Mouse (Mus musculus): ENCODE data around the gene Dusp27. TPM values are rescaled to one million over a fixed set of nuclear protein-coding genes. Genes with fewer than 3 reads are reported as not detected.

The Dusp27 gene
- polyA plus RNA-seq, 1 experiment from 2014 or later, result 0.75 TPM

DNA sequence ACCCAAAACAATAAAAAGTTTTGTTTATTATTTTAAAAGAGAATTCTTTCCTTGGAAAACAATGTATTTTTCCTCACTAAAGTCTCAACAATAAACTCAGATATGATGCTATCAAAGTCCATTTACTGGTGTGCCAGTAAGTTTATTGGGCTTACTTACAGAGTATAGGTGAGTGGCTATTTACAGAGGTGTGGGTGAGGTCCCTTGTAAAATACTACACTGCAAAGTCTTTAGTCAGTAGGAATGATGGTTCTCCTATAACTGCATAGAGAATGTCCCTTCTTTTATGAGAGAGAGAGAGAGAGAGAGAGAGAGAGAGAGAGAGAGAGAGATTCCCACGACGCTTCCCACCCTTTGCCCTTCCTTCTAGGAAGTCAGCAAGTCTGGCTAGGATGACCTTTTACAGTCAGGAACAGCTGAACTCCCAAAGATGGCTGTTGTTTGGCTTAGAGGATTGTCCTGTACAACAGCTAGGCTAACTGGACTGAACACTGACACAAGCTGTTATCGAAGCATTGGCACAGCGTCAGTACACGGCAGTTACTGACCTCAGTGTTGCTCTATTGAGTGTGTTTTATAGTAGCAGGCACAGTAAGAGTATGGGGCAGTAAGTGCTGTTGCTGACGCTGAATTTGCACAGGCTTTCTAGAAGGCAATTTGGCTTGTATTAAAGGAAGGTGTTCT lies 50.5 kb downstream of the Dusp27 start:
- no peak overlapping the region for H3K27ac ChIP-seq (ENCODE audit: low read length)
- ATAC-seq (no peak), DNase-seq (ENCODE audit: low spot score) (no peak)
- H3K4me3 ChIP-seq (ENCODE audit: low read depth, low read length), result no peak overlapping the region
- WGBS, result 51% methylated on average over 6 of the region's 6 CpGs
- no peaks in the 10 kb centered on the region for H3K9me3 ChIP-seq (ENCODE audit: low read length)
- H3K9ac ChIP-seq (replicated peaks; ENCODE audit: low read depth), result no peak overlapping the region
- no peaks in the 10 kb centered on the region for H3K36me3 ChIP-seq (ENCODE audit: insufficient read depth, low read length)
- no peak overlapping the region for H3K4me2 ChIP-seq (replicated peaks; ENCODE audit: low read depth, low read length)
- H3K4me1 ChIP-seq (ENCODE audit: insufficient read depth, low read depth, low read length), result no peaks in the 10 kb centered on the region
- TF ChIP-seq CTCF (IDR thresholded peaks at IDR 0.05), result no peak
- no peak for TF ChIP-seq EP300 (IDR thresholded peaks at IDR 0.05)
- H3K27me3 ChIP-seq (replicated peaks; ENCODE audit: insufficient read depth, low read length), result no peaks in the 10 kb centered on the region

DNA sequence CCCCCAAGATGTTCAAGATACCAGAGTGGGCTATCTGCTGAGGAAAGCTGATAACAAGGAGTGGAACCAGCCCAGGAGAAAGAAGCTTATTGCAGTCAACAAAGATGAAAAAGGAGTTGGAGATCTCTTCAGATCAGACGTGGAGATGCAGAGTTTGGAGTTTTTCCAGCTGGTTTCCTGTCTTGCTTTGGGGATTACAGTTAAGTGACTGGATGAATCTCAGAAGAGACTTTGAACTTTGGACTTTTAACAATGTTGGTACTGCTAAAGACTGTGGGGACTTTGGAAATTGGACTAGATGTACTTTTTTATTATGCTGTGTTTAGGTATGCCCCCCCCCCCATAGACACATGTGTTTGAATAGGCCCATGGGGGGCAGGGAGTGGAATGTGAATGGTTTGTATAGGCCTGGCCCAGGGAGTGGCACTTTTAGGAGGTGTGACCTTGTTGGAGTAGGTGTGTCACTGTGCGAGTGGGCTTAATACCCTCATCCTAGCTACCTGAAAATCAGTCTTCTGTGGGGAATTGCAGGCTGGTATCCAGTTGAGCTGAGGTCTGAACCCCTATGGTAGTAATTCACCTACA lies 59.8 kb downstream of the Dusp27 start:
- DNase-seq (ENCODE audit: low spot score) (no peak), ATAC-seq (no peak)
- H3K27me3 ChIP-seq (replicated peaks; ENCODE audit: insufficient read depth, low read length), result no peaks in the 10 kb centered on the region
- no peak overlapping the region for H3K4me2 ChIP-seq (replicated peaks; ENCODE audit: low read depth, low read length)
- no peaks in the 10 kb centered on the region for H3K4me1 ChIP-seq (ENCODE audit: insufficient read depth, low read depth, low read length)
- H3K9me3 ChIP-seq (ENCODE audit: low read length), result no peaks in the 10 kb centered on the region
- whole genome bisulfite sequencing, result 60% methylated on average over 2 of the region's 2 CpGs
- TF ChIP-seq CTCF (IDR thresholded peaks at IDR 0.05) (no peak), EP300 (IDR thresholded peaks at IDR 0.05) (no peak)
- H3K9ac ChIP-seq (replicated peaks; ENCODE audit: low read depth), result no peak overlapping the region
- no peaks in the 10 kb centered on the region for H3K36me3 ChIP-seq (ENCODE audit: insufficient read depth, low read length)
- no peak overlapping the region for H3K4me3 ChIP-seq (ENCODE audit: low read depth, low read length)
- H3K27ac ChIP-seq (ENCODE audit: low read length), result no peak overlapping the region

DNA sequence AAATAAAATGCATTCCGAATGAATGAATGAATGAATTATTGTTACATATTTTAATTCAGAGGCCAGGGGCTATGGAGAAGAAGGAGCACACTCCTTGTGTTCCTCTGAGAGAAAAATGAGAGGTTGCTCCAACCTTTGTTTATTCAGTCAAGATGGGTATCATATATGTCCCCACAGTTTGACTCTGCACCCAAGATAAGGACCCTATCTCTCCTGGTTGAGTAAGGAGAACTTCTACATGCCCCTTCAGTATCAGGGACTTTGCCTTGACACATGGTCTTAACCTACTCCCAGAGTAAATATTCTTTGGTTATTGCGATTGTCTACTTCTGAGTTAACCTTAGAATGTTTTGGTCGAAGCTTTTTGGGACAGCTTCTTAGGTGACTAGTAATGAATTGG lies 63.9 kb downstream of the Dusp27 start:
- H3K36me3 ChIP-seq (ENCODE audit: insufficient read depth, low read length), result no peaks in the 10 kb centered on the region
- TF ChIP-seq CTCF (IDR thresholded peaks at IDR 0.05), result no peak
- no peak for TF ChIP-seq EP300 (IDR thresholded peaks at IDR 0.05)
- ATAC-seq (no peak), DNase-seq (ENCODE audit: low spot score) (no peak)
- H3K27ac ChIP-seq (ENCODE audit: low read length), result no peak overlapping the region
- no peaks in the 10 kb centered on the region for H3K27me3 ChIP-seq (replicated peaks; ENCODE audit: insufficient read depth, low read length)
- no peak overlapping the region for H3K9ac ChIP-seq (replicated peaks; ENCODE audit: low read depth)
- H3K9me3 ChIP-seq (ENCODE audit: low read length), result no peaks in the 10 kb centered on the region
- WGBS, result 96% methylated on average over 3 of the region's 3 CpGs
- no peak overlapping the region for H3K4me3 ChIP-seq (ENCODE audit: low read depth, low read length)
- H3K4me2 ChIP-seq (replicated peaks; ENCODE audit: low read depth, low read length), result no peak overlapping the region
- no peaks in the 10 kb centered on the region for H3K4me1 ChIP-seq (ENCODE audit: insufficient read depth, low read depth, low read length)

DNA sequence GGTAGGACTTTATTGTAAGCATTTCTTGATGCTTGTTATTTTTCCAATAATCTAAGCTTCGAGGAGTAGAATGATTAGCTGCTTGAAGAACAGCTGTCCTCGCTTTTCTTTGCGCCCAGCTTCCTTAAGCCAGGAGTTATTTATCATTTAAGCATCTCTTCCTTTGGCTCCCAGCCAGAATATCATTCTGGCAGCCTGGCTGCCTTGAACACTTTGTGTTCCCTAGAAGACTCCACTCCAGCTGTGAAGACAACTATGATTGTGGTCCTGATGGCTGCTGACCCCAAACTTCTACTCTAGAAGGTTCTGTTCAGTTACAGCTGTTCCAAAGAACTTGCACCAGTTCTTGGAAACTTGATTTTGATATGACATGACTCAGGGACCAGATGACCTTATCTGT lies 66.2 kb downstream of the Dusp27 start:
- WGBS, result 43% methylated on average over 3 of the region's 3 CpGs
- Histone ChIP-seq H3K27me3 (replicated peaks; ENCODE audit: insufficient read depth, low read length) (no peaks in the 10 kb centered on the region), H3K4me3 (ENCODE audit: low read depth, low read length) (no peak overlapping the region), H3K9ac (replicated peaks; ENCODE audit: low read depth) (no peak overlapping the region), H3K9me3 (ENCODE audit: low read length) (no peaks in the 10 kb centered on the region), H3K27ac (ENCODE audit: low read length) (no peak overlapping the region), H3K4me1 (ENCODE audit: insufficient read depth, low read depth, low read length) (no peaks in the 10 kb centered on the region), H3K36me3 (ENCODE audit: insufficient read depth, low read length) (no peaks in the 10 kb centered on the region), H3K4me2 (replicated peaks; ENCODE audit: low read depth, low read length) (no peak overlapping the region)
- DNase-seq (ENCODE audit: low spot score) (peak; percentile 19), ATAC-seq (no peak)
- TF ChIP-seq EP300 (IDR thresholded peaks at IDR 0.05), result no peak
- no peak for TF ChIP-seq CTCF (IDR thresholded peaks at IDR 0.05)

DNA sequence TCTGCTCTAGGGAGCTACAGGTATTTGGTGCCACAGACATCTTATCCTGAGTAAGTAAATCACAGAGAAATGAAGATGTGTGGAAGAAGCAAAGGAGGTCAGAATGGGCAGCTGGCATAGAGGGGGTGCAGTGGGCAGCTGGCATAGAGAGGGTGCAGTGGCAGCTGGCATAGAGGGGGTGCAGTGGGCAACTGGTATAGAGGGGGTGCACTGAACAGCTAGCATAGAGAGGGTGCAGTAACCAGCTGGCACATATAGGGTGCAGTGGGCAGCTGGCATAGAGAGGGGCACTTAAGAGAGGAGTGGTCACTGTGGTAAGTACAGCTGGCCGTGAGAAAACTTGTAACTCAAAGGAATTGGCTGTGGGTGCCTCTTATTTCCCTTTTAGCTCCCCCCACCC lies 67.3 kb downstream of the Dusp27 start:
- no peak for DNase-seq (ENCODE audit: low spot score)
- Histone ChIP-seq H3K27me3 (replicated peaks; ENCODE audit: insufficient read depth, low read length) (no peaks in the 10 kb centered on the region), H3K9me3 (ENCODE audit: low read length) (no peaks in the 10 kb centered on the region), H3K27ac (ENCODE audit: low read length) (no peak overlapping the region), H3K4me3 (ENCODE audit: low read depth, low read length) (no peak overlapping the region), H3K36me3 (ENCODE audit: insufficient read depth, low read length) (no peaks in the 10 kb centered on the region), H3K4me1 (ENCODE audit: insufficient read depth, low read depth, low read length) (no peaks in the 10 kb centered on the region), H3K9ac (replicated peaks; ENCODE audit: low read depth) (no peak overlapping the region), H3K4me2 (replicated peaks; ENCODE audit: low read depth, low read length) (no peak overlapping the region)
- no peak for ATAC-seq
- TF ChIP-seq CTCF (IDR thresholded peaks at IDR 0.05) (peak; percentile 37), EP300 (IDR thresholded peaks at IDR 0.05) (no peak)
- 19% methylated on average over 1 of the region's 1 CpGs for WGBS

DNA sequence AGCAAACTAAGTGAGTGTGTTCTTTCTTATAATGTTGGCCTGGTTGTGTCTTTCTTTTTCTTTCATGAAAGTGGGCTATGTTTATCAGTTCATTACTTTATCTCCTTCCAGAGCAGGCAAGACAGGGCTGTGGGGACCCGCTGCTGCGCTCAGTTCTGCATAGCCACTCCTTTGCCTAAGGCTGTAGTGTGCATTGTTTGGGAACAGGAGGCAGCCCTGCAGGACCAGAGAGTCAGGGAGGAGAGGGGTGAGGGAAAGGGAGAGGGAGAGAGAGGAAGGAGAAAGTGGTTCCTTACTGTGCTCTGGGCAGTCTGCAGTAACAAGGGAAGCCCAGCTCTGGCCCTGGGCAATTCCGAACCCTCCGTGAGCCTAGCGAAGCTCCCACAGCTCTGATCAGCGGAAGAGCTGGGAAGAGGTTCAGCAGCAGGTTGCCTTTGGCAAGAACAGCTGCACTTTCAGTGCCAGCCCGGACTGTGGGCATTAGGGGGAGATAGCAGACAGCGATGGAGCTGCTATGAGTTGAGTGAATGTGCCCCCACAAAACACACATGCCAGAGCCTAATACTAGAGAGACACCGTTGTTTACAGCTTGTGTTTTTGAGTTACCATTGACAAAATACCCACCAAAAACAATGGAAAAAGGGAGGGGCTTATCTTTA lies 71.5 kb downstream of the Dusp27 start:
- 64% methylated on average over 9 of the region's 9 CpGs for WGBS
- ATAC-seq (no peak), DNase-seq (ENCODE audit: low spot score) (no peak)
- Histone ChIP-seq H3K36me3 (ENCODE audit: insufficient read depth, low read length) (no peaks in the 10 kb centered on the region), H3K27ac (ENCODE audit: low read length) (no peak overlapping the region), H3K9ac (replicated peaks; ENCODE audit: low read depth) (no peak overlapping the region), H3K4me2 (replicated peaks; ENCODE audit: low read depth, low read length) (no peak overlapping the region), H3K9me3 (ENCODE audit: low read length) (no peaks in the 10 kb centered on the region), H3K4me3 (ENCODE audit: low read depth, low read length) (no peak overlapping the region), H3K27me3 (replicated peaks; ENCODE audit: insufficient read depth, low read length) (no peaks in the 10 kb centered on the region), H3K4me1 (ENCODE audit: insufficient read depth, low read depth, low read length) (no peaks in the 10 kb centered on the region)
- TF ChIP-seq CTCF (IDR thresholded peaks at IDR 0.05), result no peak
- no peak for TF ChIP-seq EP300 (IDR thresholded peaks at IDR 0.05)
